Mouse (Mus musculus) embryonic facial prominence, embryonic 12.5 days (tissue): ENCODE data around the gene Hoxb1. TPM values are rescaled to one million over a fixed set of nuclear protein-coding genes. Genes with fewer than 3 reads are reported as not detected.

Source experiments
- ATAC-seq: fragments of 200-750 bp; cut with Nextera tagmentation; 2 replicates; pipeline ENCODE4 v1.8.0; 2017; ENCODE audit not compliant: insufficient number of reproducible peaks, insufficient read depth, low FRiP score, low TSS enrichment
- H3K27ac ChIP-seq: fragments of 300-500 bp; sonication (generic); 2 replicates; pipeline ENCODE4 v1.5.1; 2016; ENCODE audit warnings: mild to moderate bottlenecking
- H3K27me3 ChIP-seq: fragments of 300-500 bp; sonication (generic); 2 replicates; pipeline ENCODE4 v1.6.1; 2016; ENCODE audit warnings: mild to moderate bottlenecking, moderate library complexity
- H3K36me3 ChIP-seq: fragments of 300-500 bp; sonication (generic); 2 replicates; pipeline ENCODE4 v1.6.1; 2016; ENCODE audit warnings: mild to moderate bottlenecking
- H3K4me1 ChIP-seq: fragments of 300-500 bp; sonication (generic); 2 replicates; pipeline ENCODE4 v1.6.1; 2016
- H3K4me2 ChIP-seq: fragments of 300-500 bp; sonication (generic); replicated peaks from 2 replicates; pipeline ENCODE4 v1.6.1; 2016; ENCODE audit warnings: mild to moderate bottlenecking, moderate library complexity
- H3K4me3 ChIP-seq: fragments of 300-500 bp; sonication (generic); 2 replicates; pipeline ENCODE4 v1.5.1; 2016; ENCODE audit warnings: mild to moderate bottlenecking
- H3K9ac ChIP-seq: fragments of 300-500 bp; sonication (generic); 2 replicates; pipeline ENCODE4 v1.6.1; 2016; ENCODE audit warnings: mild to moderate bottlenecking, moderate library complexity
- H3K9me3 ChIP-seq: fragments of 300-500 bp; sonication (generic); 2 replicates; pipeline ENCODE4 v1.6.1; 2016; ENCODE audit warnings: mild to moderate bottlenecking, moderate library complexity
- WGBS: fragments of 180-500 bp; shearing (Covaris S2); methylation state at CpG from one replicate; pipeline ENCODE4 v1.1.7; 2016; 5-methylcytosine and 5-hydroxymethylcytosine counted together
- polyA plus RNA-seq: library from polyadenylated mRNA; unstranded; fragments of >200 nt; fragmentation: Nextera tagmentation; extraction: Ambion mirVana; gene quantifications from 2 replicates; pipeline ENCODE4 v1.2.1, GENCODE M21; 2016

Gene Hoxb1
- polyA plus RNA-seq, 1 experiment from 2014 or later = 0.08 TPM

DNA sequence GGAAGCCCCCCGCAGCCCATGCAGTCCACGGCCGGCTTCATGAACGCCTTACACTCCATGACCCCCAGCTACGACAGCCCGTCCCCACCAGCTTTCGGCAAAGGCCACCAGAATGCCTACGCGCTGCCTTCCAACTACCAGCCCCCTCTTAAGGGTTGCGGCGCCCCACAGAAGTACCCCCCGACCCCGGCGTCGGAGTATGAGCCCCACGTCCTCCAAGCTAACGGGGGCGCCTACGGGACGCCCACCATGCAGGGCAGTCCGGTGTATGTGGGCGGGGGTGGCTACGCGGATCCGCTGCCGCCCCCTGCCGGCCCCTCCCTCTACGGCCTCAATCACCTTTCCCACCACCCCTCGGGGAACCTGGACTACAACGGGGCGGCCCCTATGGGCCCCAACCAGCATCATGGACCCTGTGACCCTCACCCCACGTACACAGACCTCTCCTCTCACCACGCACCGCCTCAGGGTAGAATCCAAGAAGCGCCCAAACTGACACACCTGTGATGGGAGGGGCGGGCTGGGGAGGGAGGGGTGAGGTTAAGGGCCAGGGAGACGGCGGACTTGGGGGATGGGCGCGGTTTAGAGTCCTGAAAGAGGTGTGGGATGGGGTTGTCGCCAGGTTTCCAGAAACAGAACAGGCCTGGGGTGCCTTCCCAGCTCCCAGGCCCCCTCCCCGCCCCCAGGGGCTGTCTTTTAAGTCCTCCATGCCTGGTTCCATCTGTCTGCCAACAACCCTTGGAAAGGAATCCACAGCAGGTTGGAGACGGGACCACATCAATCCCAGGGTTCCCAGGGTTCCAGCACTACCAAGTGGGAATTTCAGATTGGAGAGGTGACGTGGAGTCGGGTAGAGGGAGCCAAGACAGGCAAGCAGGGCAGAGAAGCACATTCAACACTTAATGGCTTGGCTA, 19.4 kb upstream of the Hoxb1 start:
- H3K36me3 ChIP-seq = no peaks in the 10 kb centered on the region
- 2% methylated on average over 45 of the region's 45 CpGs for WGBS
- no peak for ATAC-seq
- no peak overlapping the region for H3K27ac ChIP-seq
- no peaks in the 10 kb centered on the region for H3K9me3 ChIP-seq
- H3K4me2 ChIP-seq = peak overlapping the region; percentile 24
- no peak overlapping the region for H3K4me3 ChIP-seq
- no peak overlapping the region for H3K9ac ChIP-seq
- no peaks in the 10 kb centered on the region for H3K4me1 ChIP-seq
- H3K27me3 ChIP-seq = peaks cover 95% of the 10 kb centered on the region

DNA sequence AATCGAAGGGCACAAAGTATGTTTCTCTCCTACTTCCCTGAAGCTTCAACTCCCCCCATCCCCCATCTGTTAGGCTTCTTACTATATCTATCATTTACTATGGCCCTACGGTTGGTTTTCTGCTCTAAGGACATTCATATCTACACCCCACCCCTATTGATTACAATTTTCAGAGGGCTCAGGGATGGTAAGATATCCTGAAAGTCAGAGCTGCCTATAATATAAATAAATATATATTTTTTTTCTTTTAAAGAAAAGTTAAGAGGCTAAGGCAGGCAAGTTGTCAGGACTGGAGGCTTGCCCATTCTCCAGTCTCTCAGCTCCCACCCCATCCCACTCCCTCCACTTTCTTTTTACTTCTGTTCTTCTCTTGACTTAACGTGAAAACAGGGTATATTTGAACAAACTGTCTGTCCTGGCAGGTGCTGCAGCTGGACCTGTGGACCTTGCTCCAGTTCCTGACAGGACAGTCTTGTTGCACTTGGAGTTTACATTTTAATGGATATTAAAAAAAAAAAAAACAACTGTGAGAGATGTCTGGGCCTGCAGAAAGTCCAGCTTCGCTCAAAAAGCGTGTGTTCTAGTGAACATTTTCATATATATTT, 18.5 kb upstream of the Hoxb1 start:
- no peak overlapping the region for H3K9ac ChIP-seq
- no peak overlapping the region for H3K4me2 ChIP-seq
- no peak overlapping the region for H3K27ac ChIP-seq
- no peak overlapping the region for H3K4me3 ChIP-seq
- H3K4me1 ChIP-seq = no peaks in the 10 kb centered on the region
- WGBS = 16% methylated on average over 5 of the region's 5 CpGs
- ATAC-seq = no peak
- H3K36me3 ChIP-seq = no peaks in the 10 kb centered on the region
- no peaks in the 10 kb centered on the region for H3K9me3 ChIP-seq
- peaks cover 95% of the 10 kb centered on the region for H3K27me3 ChIP-seq

DNA sequence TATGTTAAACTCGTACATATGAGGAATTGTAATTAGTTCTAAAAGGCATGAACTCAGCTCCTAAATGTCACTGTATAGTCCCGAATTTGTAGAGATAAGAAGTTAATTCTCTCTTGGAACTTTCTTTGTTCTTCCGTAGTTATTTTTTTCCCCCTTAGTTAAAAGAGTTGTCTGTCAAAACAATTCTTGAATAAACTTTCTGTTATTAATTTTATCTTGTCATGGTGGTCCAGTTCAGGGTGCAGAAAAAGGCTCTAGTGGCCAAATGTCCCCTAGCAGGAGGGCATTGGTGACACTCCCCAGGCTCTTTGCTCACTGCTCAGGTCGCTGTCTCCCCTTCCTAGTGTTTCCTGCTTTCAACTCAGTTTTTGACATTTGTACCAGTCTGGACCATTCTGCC, 17.8 kb upstream of the Hoxb1 start:
- no peaks in the 10 kb centered on the region for H3K36me3 ChIP-seq
- H3K4me1 ChIP-seq = no peaks in the 10 kb centered on the region
- H3K27ac ChIP-seq = no peak overlapping the region
- H3K4me2 ChIP-seq = no peak overlapping the region
- peaks cover 94% of the 10 kb centered on the region for H3K27me3 ChIP-seq
- H3K4me3 ChIP-seq = no peak overlapping the region
- no peaks in the 10 kb centered on the region for H3K9me3 ChIP-seq
- H3K9ac ChIP-seq = no peak overlapping the region
- ATAC-seq = no peak
- 11% methylated on average over 4 of the region's 4 CpGs for WGBS

DNA sequence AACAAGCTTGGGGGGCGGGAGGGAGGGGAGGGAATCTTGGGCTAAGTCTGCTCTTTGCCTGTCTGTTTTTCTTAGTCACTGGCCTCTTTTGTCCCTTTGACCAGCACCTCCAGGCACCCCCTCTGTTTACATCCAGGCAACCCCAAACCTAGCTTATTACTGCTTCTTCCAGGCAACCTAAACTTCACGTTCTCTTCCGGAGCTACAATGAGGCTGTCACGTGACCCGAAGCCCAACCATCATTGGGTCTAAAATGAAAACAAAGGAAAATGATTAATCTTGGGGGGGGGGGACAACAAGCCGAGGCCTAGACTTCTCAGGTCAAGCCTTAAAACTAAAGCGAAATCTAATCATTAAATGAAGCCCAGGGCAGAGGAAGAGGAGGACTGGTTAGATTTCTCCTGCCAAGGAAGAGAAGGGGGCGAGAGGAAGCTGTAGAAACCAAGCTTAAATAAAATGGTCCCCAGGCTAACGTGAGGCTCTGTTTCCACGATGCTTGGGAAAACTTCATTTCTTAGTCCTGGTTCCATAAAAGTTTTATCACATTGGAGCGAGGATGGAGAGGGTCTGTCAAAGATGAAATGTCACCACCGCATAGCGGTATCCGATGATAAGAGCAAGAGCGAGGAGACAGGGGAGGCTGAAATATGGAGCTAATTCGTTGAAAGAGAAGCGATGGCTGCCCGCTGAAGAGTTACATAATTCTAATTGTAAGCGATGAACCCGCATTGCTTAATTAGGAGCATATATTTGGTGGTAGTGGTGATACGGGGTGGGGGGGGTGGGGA, 17.2 kb upstream of the Hoxb1 start:
- Histone ChIP-seq H3K9me3 (no peaks in the 10 kb centered on the region), H3K4me1 (no peaks in the 10 kb centered on the region), H3K27me3 (peaks cover 93% of the 10 kb centered on the region), H3K36me3 (no peaks in the 10 kb centered on the region), H3K4me3 (no peak overlapping the region), H3K27ac (no peak overlapping the region), H3K9ac (no peak overlapping the region), H3K4me2 (no peak overlapping the region)
- 3% methylated on average over 21 of the region's 21 CpGs for WGBS
- no peak for ATAC-seq

DNA sequence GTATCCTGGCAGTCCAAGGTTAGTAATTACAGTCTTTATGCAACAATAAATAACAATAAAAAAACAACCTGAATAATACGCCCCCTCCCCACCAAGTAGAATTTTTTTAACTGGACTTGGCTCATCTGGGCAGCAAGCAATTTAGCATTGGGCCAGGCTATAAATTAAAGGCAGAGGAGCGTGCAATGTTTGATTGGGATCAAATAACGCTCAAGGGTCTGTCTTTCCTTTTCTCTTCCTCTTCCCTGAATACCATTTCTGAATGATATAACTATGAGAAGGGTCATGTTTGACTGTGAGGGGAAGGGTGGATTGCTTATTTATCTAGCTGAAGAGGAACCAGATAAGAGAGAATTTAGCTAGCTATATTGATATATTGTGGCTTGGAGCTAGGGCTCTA, 16.6 kb upstream of the Hoxb1 start:
- Histone ChIP-seq H3K27ac (no peak overlapping the region), H3K27me3 (peaks cover 88% of the 10 kb centered on the region), H3K4me3 (no peak overlapping the region), H3K9ac (no peak overlapping the region), H3K4me1 (no peaks in the 10 kb centered on the region), H3K36me3 (no peaks in the 10 kb centered on the region), H3K4me2 (no peak overlapping the region), H3K9me3 (no peaks in the 10 kb centered on the region)
- ATAC-seq = no peak
- WGBS = 14% methylated on average over 3 of the region's 3 CpGs

DNA sequence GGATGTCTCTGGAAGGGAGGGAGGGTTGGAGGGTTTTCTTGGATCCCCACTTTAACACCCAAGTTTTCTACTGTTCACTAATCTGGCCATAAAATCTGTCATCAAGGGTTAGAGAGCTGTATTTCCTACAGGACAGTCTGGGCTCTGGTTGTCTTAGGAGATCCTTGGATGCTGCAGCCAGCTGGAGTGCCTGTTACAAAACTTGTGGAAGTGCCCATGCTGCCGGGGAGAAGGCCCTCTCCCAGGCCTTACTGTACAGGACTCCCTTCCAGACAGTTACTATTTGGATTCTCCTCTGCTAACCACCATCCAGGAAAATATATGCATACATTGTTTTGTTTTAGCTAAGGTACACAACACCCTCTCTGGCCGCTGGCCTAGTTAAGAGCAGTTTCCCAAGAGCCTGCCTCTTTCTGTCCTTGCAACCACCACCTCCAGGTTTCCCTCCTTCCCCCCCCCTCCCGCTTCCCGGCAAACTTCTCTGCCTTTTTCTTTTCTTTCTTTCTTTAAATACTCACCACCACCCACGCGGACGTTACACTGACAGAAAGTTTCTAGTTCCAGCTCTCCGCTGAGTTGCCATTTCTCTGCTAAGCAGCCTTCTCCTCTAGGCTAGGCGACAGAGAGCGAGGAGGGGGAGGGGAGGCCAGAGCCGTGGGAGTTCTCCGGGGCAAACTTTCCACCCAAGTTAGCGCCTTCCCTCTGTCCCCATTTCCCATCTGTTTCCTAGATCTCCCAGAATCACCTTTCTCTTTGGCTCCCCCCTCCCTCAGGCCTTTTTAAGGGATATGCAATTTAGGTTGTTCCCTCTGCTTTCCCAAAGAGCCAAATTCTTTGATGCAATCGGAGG, 15.8 kb upstream of the Hoxb1 start:
- H3K9ac ChIP-seq = no peak overlapping the region
- no peaks in the 10 kb centered on the region for H3K4me1 ChIP-seq
- WGBS = 3% methylated on average over 14 of the region's 14 CpGs
- no peaks in the 10 kb centered on the region for H3K36me3 ChIP-seq
- no peak for ATAC-seq
- no peaks in the 10 kb centered on the region for H3K9me3 ChIP-seq
- peaks cover 88% of the 10 kb centered on the region for H3K27me3 ChIP-seq
- no peak overlapping the region for H3K4me2 ChIP-seq
- no peak overlapping the region for H3K4me3 ChIP-seq
- peak overlapping the region; percentile 31; the same call in 1 of the 2 replicates for H3K27ac ChIP-seq

DNA sequence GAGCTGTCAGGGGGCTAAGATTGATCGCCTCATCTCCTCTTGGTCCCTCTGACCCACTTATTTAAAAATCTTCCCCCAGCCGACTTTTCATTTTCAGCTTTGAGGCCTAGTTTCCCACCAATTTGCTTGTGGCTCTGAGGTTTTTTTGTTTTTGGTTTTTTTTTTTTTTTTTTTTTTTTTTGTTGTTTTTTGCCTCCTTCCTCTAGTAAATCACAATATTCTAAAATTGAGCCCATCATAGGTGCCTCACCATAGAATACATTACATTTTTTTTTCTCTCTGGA, 15.3 kb upstream of the Hoxb1 start, which contains the start of gene Hoxb2:
Gene Hoxb2, plus strand, starts transcription at position 185 of the 284 bp plus-strand sequence.
- ATAC-seq = no peak
- Histone ChIP-seq H3K4me2 (no peak within 1 kb of the TSS), H3K36me3 (no peaks in the 10 kb centered on the region), H3K9ac (no peak within 1 kb of the TSS), H3K4me1 (no peaks in the 10 kb centered on the region), H3K27me3 (peaks cover 87% of the 10 kb centered on the region), H3K4me3 (no peak within 1 kb of the TSS), H3K27ac (peak within 1 kb of the TSS; percentile 31; the same call in 1 of the 2 replicates), H3K9me3 (no peaks in the 10 kb centered on the region)
- 3% methylated on average over 2 of the region's 2 CpGs for WGBS

DNA sequence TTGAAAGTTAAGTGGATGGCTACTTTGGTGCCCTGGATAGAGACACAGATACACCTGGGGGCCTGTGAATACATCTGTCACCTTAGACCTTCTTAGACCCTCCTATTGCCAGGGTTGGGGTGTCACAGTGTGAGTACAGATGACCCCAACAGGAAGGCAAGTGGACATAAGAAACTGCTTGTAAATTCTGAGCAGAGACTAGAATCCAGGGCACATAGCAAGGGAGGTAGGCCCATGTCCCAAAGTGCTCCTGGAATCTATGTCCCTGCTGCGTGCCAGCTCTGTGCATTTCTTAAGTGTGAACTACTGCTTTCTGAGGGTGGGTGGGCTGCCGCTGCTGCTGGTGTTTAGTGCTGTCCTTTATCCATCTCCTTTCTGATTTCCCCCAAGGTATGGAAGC, 14.8 kb upstream of the Hoxb1 start:
- WGBS = 8% methylated on average over 2 of the region's 2 CpGs
- peaks cover 82% of the 10 kb centered on the region for H3K27me3 ChIP-seq
- H3K4me2 ChIP-seq = no peak overlapping the region
- no peak overlapping the region for H3K27ac ChIP-seq
- H3K4me1 ChIP-seq = no peaks in the 10 kb centered on the region
- H3K36me3 ChIP-seq = no peaks in the 10 kb centered on the region
- no peak overlapping the region for H3K9ac ChIP-seq
- H3K9me3 ChIP-seq = no peaks in the 10 kb centered on the region
- no peak for ATAC-seq
- H3K4me3 ChIP-seq = no peak overlapping the region

DNA sequence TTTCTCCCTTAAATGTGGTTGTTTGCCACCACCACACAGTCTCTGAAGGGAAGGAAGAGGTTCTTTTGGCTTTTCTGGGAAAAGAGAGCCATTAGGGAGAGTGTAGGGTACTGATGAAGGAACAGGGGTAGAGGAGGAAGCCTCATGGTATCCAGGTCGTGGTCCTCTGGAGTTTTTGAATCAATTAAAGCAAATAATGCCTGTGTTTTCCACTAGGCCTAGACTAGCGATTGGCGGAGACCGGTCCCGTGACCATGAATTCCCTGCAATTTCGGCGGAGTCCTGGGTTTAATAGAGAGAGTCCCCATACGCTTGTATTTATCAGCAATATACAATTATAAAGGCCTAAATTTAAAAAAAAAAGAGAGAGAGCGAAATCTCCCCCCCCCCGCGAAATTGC, 14.2 kb upstream of the Hoxb1 start:
- H3K9me3 ChIP-seq = no peaks in the 10 kb centered on the region
- H3K4me3 ChIP-seq = 0 out of 2 replicates have a peak overlapping the region, but pooled peaks have one; percentile 30
- no peak for ATAC-seq
- H3K4me1 ChIP-seq = no peaks in the 10 kb centered on the region
- H3K4me2 ChIP-seq = no peak overlapping the region
- no peak overlapping the region for H3K27ac ChIP-seq
- WGBS = 2% methylated on average over 11 of the region's 11 CpGs
- peaks cover 82% of the 10 kb centered on the region for H3K27me3 ChIP-seq
- no peaks in the 10 kb centered on the region for H3K36me3 ChIP-seq
- H3K9ac ChIP-seq = no peak overlapping the region

DNA sequence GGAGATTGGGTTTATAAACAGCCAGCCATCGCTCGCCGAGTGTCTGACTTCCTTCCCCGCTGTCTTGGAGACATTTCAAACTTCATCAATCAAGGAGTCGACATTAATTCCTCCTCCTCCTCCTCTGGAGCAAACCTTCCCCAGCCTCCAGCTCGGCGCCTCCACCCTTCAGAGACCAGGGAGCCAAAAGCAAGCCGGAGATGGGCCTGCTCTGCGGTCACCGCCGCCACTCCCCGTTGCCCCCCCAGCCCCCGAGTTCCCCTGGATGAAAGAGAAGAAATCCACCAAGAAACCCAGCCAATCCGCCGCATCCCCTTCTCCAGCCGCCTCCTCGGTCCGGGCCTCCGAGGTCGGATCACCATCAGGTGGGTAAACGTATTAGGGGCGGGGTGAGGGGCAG, 13.7 kb upstream of the Hoxb1 start:
- H3K27me3 ChIP-seq = peaks cover 82% of the 10 kb centered on the region
- peak overlapping the region; percentile 54; the same call in 1 of the 2 replicates for H3K27ac ChIP-seq
- H3K4me3 ChIP-seq = peak overlapping the region; percentile 30
- no peaks in the 10 kb centered on the region for H3K9me3 ChIP-seq
- H3K4me2 ChIP-seq = peak overlapping the region; percentile 22
- ATAC-seq = no peak
- no peaks in the 10 kb centered on the region for H3K36me3 ChIP-seq
- H3K4me1 ChIP-seq = no peaks in the 10 kb centered on the region
- 1% methylated on average over 22 of the region's 22 CpGs for WGBS
- 0 out of 2 replicates have a peak overlapping the region, but pooled peaks have one; percentile 27 for H3K9ac ChIP-seq
